Comparison of ENCODE assay signal across 23 mouse cellular contexts in genomic region chr13:70902727-70903126, GRCm38 (mm10).
A peak's percentile ranks its signal among the peaks of the same experiment; 100 is the strongest.
DNase-seq lines count a peak whose midpoint lies in the region; ATAC-seq and TF ChIP-seq lines count a peak whose summit lies in the region.
"Had no signal": no experiment of that assay in that cellular context is flagged by ENCODE, and none has a peak within 500 bp of the region (broad histone marks: within the 10 kb centered on the region; RNA-seq: fewer than 3 reads in every experiment).

No protein-coding gene starts in this region.

- in situ Hi-C loops in Patski (cut with MboI; ENCODE audit: low pct_unique_long_range_greater_than_20kb): no loop called here

- DNase-seq in embryo, embryonic 10 days (ENCODE audit: low spot score): peak; percentile 13
- DNase-seq in embryo, embryonic 9.5 days (ENCODE audit: extremely low spot score): no peak
- peak; percentile 53 for DNase-seq in lung, postnatal 0 days (ENCODE audit: low spot score)
- no peak for DNase-seq in lung, postnatal 25 days (ENCODE audit: low spot score)
- DNase-seq in Patski (ENCODE audit: low read depth, low spot score): no peak
- peak; percentile 45 for DNase-seq in fibroblast of lung, adult 2 months (ENCODE audit: low read depth)
- DNase-seq in limb, embryonic 10.5 days (ENCODE audit: low spot score): no peak
- no peak for DNase-seq in heart, adult 2 months
- DNase-seq: B cell, adult 2 months; cerebellum, adult 8-10 months; gastrocnemius, postnatal 36 days; heart, postnatal 36 days; kidney, adult 18-20 months; kidney, postnatal 14 days; lung, embryonic 14.5 days; right cerebral cortex, postnatal 25 days had no signal

- no peak overlapping the region for H3K27ac ChIP-seq in lung, postnatal 0 days (ENCODE audit: low read length)
- H3K27ac ChIP-seq in limb, embryonic 10.5 days: no peak overlapping the region
- no peak overlapping the region for H3K27ac ChIP-seq in heart, adult 2 months
- H3K27ac ChIP-seq: embryonic facial prominence, embryonic 15.5 days; forebrain, embryonic 12.5 days; limb, embryonic 12.5 days; neural tube, embryonic 12.5 days; stomach, postnatal 0 days had no signal

- ATAC-seq in lung, postnatal 0 days: peak; percentile 75
- ATAC-seq in Patski: peak; percentile 86
- ATAC-seq: hindbrain, embryonic 16.5 days had no signal

- H3K27me3 ChIP-seq in lung, postnatal 0 days (replicated peaks; ENCODE audit: insufficient read depth, low read length): no peaks in the 10 kb centered on the region
- no peaks in the 10 kb centered on the region for H3K27me3 ChIP-seq in Patski
- no peaks in the 10 kb centered on the region for H3K27me3 ChIP-seq in limb, embryonic 10.5 days (ENCODE audit: low read depth, poor library complexity, severe bottlenecking)
- no peaks in the 10 kb centered on the region for H3K27me3 ChIP-seq in heart, adult 2 months (ENCODE audit: control insufficient read depth, insufficient read depth, low read length)
- H3K27me3 ChIP-seq: embryonic facial prominence, embryonic 15.5 days; forebrain, embryonic 12.5 days; heart, embryonic 12.5 days; limb, embryonic 12.5 days; neural tube, embryonic 12.5 days had no signal

- CTCF ChIA-PET in Patski (lab: Charles Lee): interaction anchor here (1.5 to 1.6 kb wide), 2 partner anchors 12 to 13 kb away, joined by 4 to 6 read pairs; no protein-coding TSS in a partner anchor

- no peak overlapping the region for H3K9ac ChIP-seq in lung, postnatal 0 days (replicated peaks; ENCODE audit: low read depth)
- no peak overlapping the region for H3K9ac ChIP-seq in heart, adult 2 months (ENCODE audit: low read depth, low read length)
- H3K9ac ChIP-seq: embryonic facial prominence, embryonic 15.5 days; forebrain, embryonic 12.5 days; heart, embryonic 12.5 days; limb, embryonic 12.5 days; lung, embryonic 14.5 days; neural tube, embryonic 12.5 days had no signal

- no peak for TF ChIP-seq CTCF in lung, postnatal 0 days (IDR thresholded peaks at IDR 0.05)
- no peak for TF ChIP-seq CTCF in Patski (IDR thresholded peaks at IDR 0.05)
- no peak for TF ChIP-seq CTCF in heart, adult 2 months (IDR thresholded peaks at IDR 0.05)

- H3K4me1 ChIP-seq in lung, postnatal 0 days (ENCODE audit: insufficient read depth, low read depth, low read length): no peaks in the 10 kb centered on the region
- no peaks in the 10 kb centered on the region for H3K4me1 ChIP-seq in limb, embryonic 10.5 days
- no peaks in the 10 kb centered on the region for H3K4me1 ChIP-seq in heart, adult 2 months (ENCODE audit: control insufficient read depth, insufficient read depth, low read length)
- H3K4me1 ChIP-seq: embryonic facial prominence, embryonic 15.5 days; forebrain, embryonic 12.5 days; heart, embryonic 12.5 days; limb, embryonic 12.5 days had no signal

- no peak for TF ChIP-seq POLR2A in heart, adult 2 months (IDR thresholded peaks at IDR 0.05; ENCODE audit: insufficient read depth, low read depth, low read length)

- H3K4me3 ChIP-seq in lung, postnatal 0 days (ENCODE audit: low read depth, low read length): no peak overlapping the region
- H3K4me3 ChIP-seq in limb, embryonic 10.5 days: no peak overlapping the region
- H3K4me3 ChIP-seq in heart, adult 2 months: no peak overlapping the region
- H3K4me3 ChIP-seq: embryonic facial prominence, embryonic 15.5 days; forebrain, embryonic 12.5 days; heart, embryonic 12.5 days; limb, embryonic 12.5 days; neural tube, embryonic 12.5 days had no signal

- TF ChIP-seq EP300 in lung, postnatal 0 days (IDR thresholded peaks at IDR 0.05): no peak
- no peak for TF ChIP-seq EP300 in heart, adult 2 months (IDR thresholded peaks at IDR 0.05; ENCODE audit: insufficient read depth, low read depth, low read length)

- H3K9me3 ChIP-seq in lung, postnatal 0 days (ENCODE audit: low read length): no peaks in the 10 kb centered on the region
- H3K9me3 ChIP-seq in limb, embryonic 10.5 days (replicated peaks): no peaks in the 10 kb centered on the region
- H3K9me3 ChIP-seq: embryonic facial prominence, embryonic 15.5 days; forebrain, embryonic 12.5 days; heart, embryonic 12.5 days; limb, embryonic 12.5 days; neural tube, embryonic 12.5 days had no signal

- no peaks in the 10 kb centered on the region for H3K36me3 ChIP-seq in lung, postnatal 0 days (ENCODE audit: insufficient read depth, low read length)
- no peaks in the 10 kb centered on the region for H3K36me3 ChIP-seq in limb, embryonic 10.5 days
- no peaks in the 10 kb centered on the region for H3K36me3 ChIP-seq in heart, adult 2 months (ENCODE audit: control insufficient read depth, insufficient read depth, low read length)
- H3K36me3 ChIP-seq: embryonic facial prominence, embryonic 15.5 days; forebrain, embryonic 12.5 days; heart, embryonic 12.5 days; limb, embryonic 12.5 days; neural tube, embryonic 12.5 days had no signal

- no peak overlapping the region for H3K4me2 ChIP-seq in lung, postnatal 0 days (replicated peaks; ENCODE audit: low read depth, low read length)
- H3K4me2 ChIP-seq: embryonic facial prominence, embryonic 15.5 days; forebrain, embryonic 12.5 days; heart, embryonic 12.5 days; limb, embryonic 12.5 days; lung, embryonic 14.5 days; neural tube, embryonic 12.5 days had no signal

- POLR2A ChIA-PET in Patski (lab: Charles Lee): interaction anchor here (0.6 to 1.2 kb wide), 3 partner anchors 11 to 32 kb away, joined by 3 to 4 read pairs (median 4); no protein-coding TSS in a partner anchor

- 32% methylated on average over 10 of the region's 10 CpGs for WGBS in lung, postnatal 0 days
- 61% methylated on average over 10 of the region's 10 CpGs for WGBS in limb, embryonic 10.5 days
- WGBS in heart, adult 2 months: 58% methylated on average over 10 of the region's 10 CpGs

- no peaks in the 10 kb centered on the region for H3K79me2 ChIP-seq in heart, adult 2 months (replicated peaks; ENCODE audit: control insufficient read depth, insufficient read depth, low read length)

- intact Hi-C loops in heart, adult 2 months (cut with DNase I): no loop called here

Comparison
In these comparisons a context has a peak if more than half of its experiments do, and no peak if none do; other contexts are left out.
1. DNase-seq: peak in embryo, embryonic 10 days (single experiment), lung, postnatal 0 days (single experiment) and fibroblast of lung, adult 2 months (single experiment); none in embryo, embryonic 9.5 days (single experiment), lung, postnatal 25 days (single experiment), Patski (single experiment), limb, embryonic 10.5 days (single experiment) and heart, adult 2 months (0 of 2).